Mouse (Mus musculus): ENCODE data around the gene Vwa3b.

GRCm38 (mm10) chr1:37116574-37116973 is 90.2 kb downstream of the Vwa3b start:
- TF ChIP-seq MAFK (IDR thresholded peaks at IDR 0.05; ENCODE audit: insufficient read depth, low read depth, low read length) (no peak), HCFC1 (IDR thresholded peaks at IDR 0.05; ENCODE audit: borderline replicate concordance, insufficient read depth, low read length) (no peak), ZC3H11A (IDR thresholded peaks at IDR 0.05; ENCODE audit: borderline replicate concordance, low read depth, low read length) (no peak), CHD2 (IDR thresholded peaks at IDR 0.05; ENCODE audit: low read depth, low read length) (no peak), ZNF384 (IDR thresholded peaks at IDR 0.05; ENCODE audit: low read depth, low read length) (no peak)

All from ES-E14 (cell line).